24 mouse cellular contexts compared by ENCODE assay signal in the genomic region with DNA sequence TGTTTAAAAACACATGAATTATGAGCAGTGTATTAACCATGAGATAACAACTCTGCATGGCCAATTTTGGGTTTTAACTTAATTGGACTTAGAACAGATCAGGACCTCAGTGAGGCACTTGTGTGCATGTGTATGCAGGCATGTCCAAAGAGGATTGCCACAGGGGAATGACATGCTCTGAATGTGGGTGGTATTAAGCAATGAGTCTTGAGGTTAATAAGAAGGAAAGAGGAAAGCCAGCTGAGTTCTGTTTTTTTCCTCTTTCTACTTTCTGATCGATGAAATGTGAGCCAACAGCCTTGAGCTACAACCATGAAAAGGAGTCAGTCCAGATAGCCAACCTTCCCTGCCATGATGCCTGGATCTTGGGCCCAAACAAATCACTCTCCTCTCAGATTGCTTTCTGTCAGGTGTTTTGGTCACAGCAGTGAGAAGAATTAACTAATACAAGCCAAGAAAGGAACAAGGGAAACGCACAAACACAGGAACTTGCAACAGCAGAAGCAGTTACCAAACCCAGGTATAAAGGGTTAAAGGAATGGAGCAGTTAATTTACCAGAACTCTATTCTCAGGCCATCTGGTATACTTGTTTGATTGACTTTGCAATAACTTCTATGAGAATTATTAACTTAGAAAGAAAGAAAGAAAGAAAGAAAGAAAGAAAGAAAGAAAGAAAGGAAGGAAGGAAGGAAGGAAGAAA.
DNase-seq lines count a peak whose midpoint lies in the region; ATAC-seq and TF ChIP-seq lines count a peak whose summit lies in the region.
"Had no signal": no experiment of that assay in that cellular context is flagged by ENCODE, and none has a peak within 500 bp of the region (broad histone marks: within the 10 kb centered on the region; RNA-seq: fewer than 3 reads in every experiment).

No protein-coding gene starts in this region.

- no peak overlapping the region for H3K9ac ChIP-seq in heart, embryonic 12.5 days
- H3K9ac ChIP-seq: forebrain, embryonic 15.5 days; hindbrain, embryonic 12.5 days; liver, embryonic 14.5 days; neural tube, embryonic 13.5 days had no signal

- H3K9me3 ChIP-seq in heart, embryonic 12.5 days (replicated peaks): no peaks in the 10 kb centered on the region
- H3K9me3 ChIP-seq: forebrain, embryonic 15.5 days; hindbrain, embryonic 12.5 days; midbrain, embryonic 10.5 days; neural tube, embryonic 13.5 days had no signal

- no peaks in the 10 kb centered on the region for H3K36me3 ChIP-seq in heart, embryonic 12.5 days
- H3K36me3 ChIP-seq: forebrain, embryonic 15.5 days; hindbrain, embryonic 12.5 days; midbrain, embryonic 10.5 days; neural tube, embryonic 13.5 days had no signal

- peak; percentile 16 for DNase-seq in heart, adult 8-10 months (ENCODE audit: low spot score)
- DNase-seq in 3T3-L1 (ENCODE audit: low read depth, low spot score): peak; percentile 28
- DNase-seq in kidney, adult 9 months: no peak
- no peak for DNase-seq in kidney, postnatal 25 days
- no peak for DNase-seq in cerebellum, postnatal 36 days
- DNase-seq: adrenal gland, adult 2 months; cerebellum, adult 11 months; cerebellum, postnatal 25 days; gastrocnemius, postnatal 25 days; kidney, adult 2 months; kidney, postnatal 36 days; layer of hippocampus, adult 9-11 months; lung, postnatal 14 days; thymus, postnatal 25 days had no signal

- ATAC-seq in heart, embryonic 12.5 days (ENCODE audit: insufficient number of reproducible peaks, low FRiP score): no peak
- peak; percentile 32 to 82; a peak in 2 of 4 replicates for ATAC-seq in hematopoietic stem cell, adult 5-6 weeks (replicated peaks in 1 of 2; ENCODE audit: insufficient read depth in 1 of 2, low FRiP score in 2 of 2, low TSS enrichment in 1 of 2, low read depth in 1 of 2, poor library complexity in 2 of 2, severe bottlenecking in 2 of 2)
- ATAC-seq: forebrain, embryonic 15.5 days had no signal

- no peak overlapping the region for H3K27ac ChIP-seq in heart, embryonic 12.5 days (ENCODE audit: poor library complexity, severe bottlenecking)
- H3K27ac ChIP-seq in bone marrow, adult 2 months (ENCODE audit: control insufficient read depth, insufficient read depth, low read depth, low read length, poor library complexity): peak overlapping the region; percentile 45; the same call in 1 of the 2 replicates
- H3K27ac ChIP-seq: forebrain, embryonic 15.5 days; hindbrain, embryonic 12.5 days; left cerebral cortex, adult 2 months; liver, embryonic 14.5 days; midbrain, embryonic 10.5 days had no signal

- TF ChIP-seq CTCF in bone marrow, adult 2 months (IDR thresholded peaks at IDR 0.05; ENCODE audit: control insufficient read depth, insufficient read depth, low read length): no peak

- no peaks in the 10 kb centered on the region for H3K27me3 ChIP-seq in heart, embryonic 12.5 days (replicated peaks)
- H3K27me3 ChIP-seq: forebrain, embryonic 15.5 days; hindbrain, embryonic 12.5 days; neural tube, embryonic 13.5 days had no signal

- TF ChIP-seq POLR2A in bone marrow, adult 2 months (IDR thresholded peaks at IDR 0.05; ENCODE audit: borderline replicate concordance, control insufficient read depth, low read depth, low read length): no peak

- no peak overlapping the region for H3K4me2 ChIP-seq in heart, embryonic 12.5 days
- H3K4me2 ChIP-seq: forebrain, embryonic 15.5 days; hindbrain, embryonic 12.5 days; neural tube, embryonic 13.5 days had no signal

- 79% methylated on average over 2 of the region's 2 CpGs for WGBS in heart, embryonic 12.5 days
- 18% methylated on average over 2 of the region's 2 CpGs for whole genome bisulfite sequencing in bone marrow, adult 2 months

- H3K4me1 ChIP-seq in heart, embryonic 12.5 days (replicated peaks): no peaks in the 10 kb centered on the region
- H3K4me1 ChIP-seq in bone marrow, adult 2 months (ENCODE audit: control insufficient read depth, insufficient read depth, low read length): no peaks in the 10 kb centered on the region; the same call in 1 of the 2 replicates
- H3K4me1 ChIP-seq: forebrain, embryonic 15.5 days; midbrain, embryonic 10.5 days had no signal

- H3K4me3 ChIP-seq in heart, embryonic 12.5 days: no peak overlapping the region
- peak overlapping the region; percentile 60 for H3K4me3 ChIP-seq in bone marrow, adult 2 months (replicated peaks; ENCODE audit: control insufficient read depth, low read depth, low read length)
- H3K4me3 ChIP-seq: erythroblast, embryonic 14.5 days; forebrain, embryonic 15.5 days; hindbrain, embryonic 12.5 days; left cerebral cortex, adult 2 months; midbrain, embryonic 10.5 days; neural tube, embryonic 13.5 days had no signal

Comparison
In these comparisons a context has a peak if more than half of its experiments do, and no peak if none do; other contexts are left out.
1. DNase-seq: peak in heart, adult 8-10 months (single experiment) and 3T3-L1 (single experiment); none in kidney, adult 9 months (single experiment), kidney, postnatal 25 days (0 of 2) and cerebellum, postnatal 36 days (0 of 2).